Mouse (Mus musculus) megakaryocyte, embryonic 14.5 days (primary cell): Measurements from ENCODE around the gene Rragd. TPM values are rescaled to one million over a fixed set of nuclear protein-coding genes. Genes with fewer than 3 reads are reported as not detected.
"Not testable (repeated sequence)": the region's sequence is repeated elsewhere in the genome, so short reads cannot be mapped to it uniquely, and the experiment has no call there.

Experiments
- H3K27me3 ChIP-seq: replicated peaks from 2 replicates; pipeline ENCODE3; 2012; ENCODE audit warnings: inconsistent platforms
- H3K36me3 ChIP-seq: replicated peaks from 2 replicates; pipeline ENCODE3; 2012; ENCODE audit warnings: low read length, inconsistent platforms, mixed read lengths
- H3K4me1 ChIP-seq: 2 replicates; pipeline ENCODE4 v1.6.1; 2012; ENCODE audit warnings: inconsistent platforms
- H3K4me3 ChIP-seq: replicated peaks from 2 replicates; pipeline ENCODE3; 2012; ENCODE audit warnings: moderate library complexity, mild to moderate bottlenecking, inconsistent platforms
- H3K9me3 ChIP-seq: 2 replicates; pipeline ENCODE4 v1.6.1; 2012; ENCODE audit warnings: inconsistent platforms
- FLI1 ChIP-seq: IDR thresholded peaks from 2 replicates; pipeline ENCODE4 v1.6.1; 2012; ENCODE audit warnings: low read length, inconsistent platforms, mixed read lengths
- GATA1 ChIP-seq: IDR thresholded peaks from 3 replicates; pipeline ENCODE4 v1.6.1; 2012; ENCODE audit warnings: mixed read lengths, low read length, inconsistent platforms, borderline replicate concordance
- polyA plus RNA-seq: library from polyadenylated mRNA; stranded (reverse); fragments of >175 nt; gene quantifications from 2 replicates; pipeline ENCODE4 v1.2.3, GENCODE M21; 2012; ENCODE audit warnings: low replicate concordance; ENCODE audit not compliant: insufficient read depth

The Rragd gene
- polyA plus RNA-seq, 1 experiment: 0.37 TPM

DNA sequence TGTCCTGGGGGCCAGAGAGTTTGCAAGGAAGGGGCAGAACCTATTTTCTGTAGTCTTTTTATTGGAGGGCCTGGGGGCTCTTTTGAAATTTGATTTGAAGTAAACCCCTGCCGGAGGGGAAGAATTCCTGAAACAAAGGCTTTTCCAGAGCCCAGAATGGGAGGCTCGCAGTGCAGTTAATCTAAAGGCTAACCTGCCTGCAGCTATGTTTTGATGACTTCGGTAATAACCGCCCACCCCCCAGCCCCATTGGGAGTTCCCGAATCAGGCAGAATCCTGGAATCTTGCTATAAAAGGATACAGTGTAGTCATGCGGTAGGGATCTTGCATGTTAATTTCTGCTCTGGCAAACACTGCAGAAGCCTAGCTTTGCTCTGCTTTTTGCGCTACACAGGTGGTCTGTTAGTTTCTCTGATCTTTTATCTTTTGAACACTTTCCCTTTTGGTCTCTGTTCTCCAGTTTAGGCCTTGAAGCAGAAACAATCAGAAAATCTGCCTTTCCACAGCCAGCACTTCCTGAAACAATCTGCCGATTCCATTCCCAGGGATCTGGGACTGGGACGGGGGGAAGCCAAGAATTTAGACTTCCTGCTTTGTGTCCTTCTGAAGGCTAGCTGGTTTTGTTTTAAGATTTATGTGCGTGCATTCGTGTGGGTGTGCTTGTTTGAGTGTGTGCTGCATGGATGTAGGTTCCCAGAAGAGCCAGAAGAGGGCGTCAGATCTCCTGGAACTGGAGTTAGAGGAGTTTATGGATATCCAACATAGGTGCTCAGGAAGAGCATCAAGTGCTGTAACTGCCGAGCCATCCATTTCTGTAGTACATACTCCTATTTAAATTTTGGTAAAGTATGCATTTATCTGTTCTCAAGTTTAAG is 2.2 kb downstream of the Rragd start:
- Histone ChIP-seq H3K4me1 (peaks cover 31% of the 10 kb centered on the region), H3K9me3 (peaks cover 22% of the 10 kb centered on the region), H3K27me3 (peaks cover 76% of the 10 kb centered on the region), H3K36me3 (no peaks in the 10 kb centered on the region), H3K4me3 (peak overlapping the region; percentile 95)
- no peak for TF ChIP-seq FLI1
- TF ChIP-seq GATA1: no peak

- no peaks in the 10 kb centered on the region for H3K36me3 ChIP-seq
- H3K27me3 ChIP-seq: peaks cover 73% of the 10 kb centered on the region
- H3K9me3 ChIP-seq: peaks cover 20% of the 10 kb centered on the region
- H3K4me3 ChIP-seq: no peak overlapping the region
- no peak for TF ChIP-seq GATA1
- no peak for TF ChIP-seq FLI1
- peaks cover 31% of the 10 kb centered on the region for H3K4me1 ChIP-seq
Measured at GRCm38 (mm10) chr4:32985684-32986083, 2.8 kb downstream of the Rragd start.

- Histone ChIP-seq H3K9me3 (peaks cover 12% of the 10 kb centered on the region), H3K27me3 (peaks cover 70% of the 10 kb centered on the region), H3K36me3 (no peaks in the 10 kb centered on the region), H3K4me1 (peaks cover 24% of the 10 kb centered on the region), H3K4me3 (no peak overlapping the region)
- TF ChIP-seq GATA1: no peak
- no peak for TF ChIP-seq FLI1
Measured at GRCm38 (mm10) chr4:32987006-32987405, 4.2 kb downstream of the Rragd start.

GRCm38 (mm10) chr4:32989346-32989745 is 6.5 kb downstream of the Rragd start:
- H3K36me3 ChIP-seq: no peaks in the 10 kb centered on the region
- peaks cover 3% of the 10 kb centered on the region; the same call in 1 of the 2 replicates for H3K4me1 ChIP-seq
- no peak for TF ChIP-seq GATA1
- no peak for TF ChIP-seq FLI1
- peaks cover 48% of the 10 kb centered on the region for H3K27me3 ChIP-seq
- H3K9me3 ChIP-seq: peaks cover 14% of the 10 kb centered on the region
- H3K4me3 ChIP-seq: peak overlapping the region; percentile 59

GRCm38 (mm10) chr4:32994168-32994567 is 11.3 kb downstream of the Rragd start:
- peaks cover 28% of the 10 kb centered on the region for H3K27me3 ChIP-seq
- no peaks in the 10 kb centered on the region for H3K4me1 ChIP-seq
- H3K36me3 ChIP-seq: no peaks in the 10 kb centered on the region
- H3K4me3 ChIP-seq: no peak overlapping the region
- TF ChIP-seq GATA1 (no peak), FLI1 (no peak)
- H3K9me3 ChIP-seq: peaks cover 5% of the 10 kb centered on the region; the same call in 1 of the 2 replicates

- H3K4me1 ChIP-seq: no peaks in the 10 kb centered on the region
- no peak overlapping the region for H3K4me3 ChIP-seq
- no peak for TF ChIP-seq GATA1
- TF ChIP-seq FLI1: no peak
- H3K9me3 ChIP-seq: peaks cover 5% of the 10 kb centered on the region; the same call in 1 of the 2 replicates
- H3K27me3 ChIP-seq: peaks cover 21% of the 10 kb centered on the region
- no peaks in the 10 kb centered on the region for H3K36me3 ChIP-seq
Measured at GRCm38 (mm10) chr4:32996083-32996482, 13.2 kb downstream of the Rragd start.

DNA sequence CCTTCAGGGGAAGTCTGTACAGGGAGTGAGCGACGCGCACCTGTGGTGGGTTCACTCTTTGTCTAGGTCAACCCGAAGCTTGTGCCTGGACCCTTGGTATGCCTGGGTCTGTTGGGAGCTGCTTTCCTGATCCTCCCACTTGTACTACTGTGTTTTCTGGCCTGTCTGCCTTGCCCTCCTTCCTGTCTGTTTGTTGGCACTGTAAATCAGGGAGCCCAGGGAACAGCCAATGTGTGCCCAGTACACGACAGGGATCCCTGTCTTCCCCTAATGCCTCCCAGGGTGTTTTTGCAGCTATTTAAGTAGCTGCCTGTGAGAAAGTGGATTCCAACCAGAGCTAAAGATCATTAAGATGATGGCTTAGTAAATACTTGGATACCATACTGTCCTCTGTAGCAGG is 14.7 kb downstream of the Rragd start:
- Histone ChIP-seq H3K27me3 (peaks cover 12% of the 10 kb centered on the region), H3K36me3 (no peaks in the 10 kb centered on the region), H3K4me1 (no peaks in the 10 kb centered on the region), H3K4me3 (no peak overlapping the region), H3K9me3 (peaks cover 5% of the 10 kb centered on the region; the same call in 1 of the 2 replicates)
- TF ChIP-seq FLI1 (no peak), GATA1 (no peak)

DNA sequence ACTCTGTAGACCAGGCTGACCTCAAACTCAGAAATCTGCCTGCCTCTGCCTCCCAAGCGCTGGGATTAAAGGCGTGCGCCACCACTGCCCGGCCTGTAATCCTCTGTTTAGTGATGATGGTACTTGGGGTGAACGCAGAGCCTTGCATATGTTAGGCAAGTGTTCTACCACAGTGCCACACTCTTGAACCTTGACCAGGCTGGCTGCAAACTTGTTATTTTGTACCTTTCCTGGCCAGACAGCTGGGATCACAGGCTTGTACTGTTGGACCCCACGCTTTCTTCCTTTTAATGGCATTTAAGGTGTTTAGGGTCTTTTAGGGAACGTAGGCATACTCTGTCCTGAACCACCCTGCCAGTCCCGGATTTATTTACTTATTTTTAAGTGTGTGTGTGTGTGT is 16.2 kb downstream of the Rragd start:
- Histone ChIP-seq H3K4me3 (no peak overlapping the region), H3K4me1 (no peaks in the 10 kb centered on the region), H3K36me3 (no peaks in the 10 kb centered on the region), H3K27me3 (peaks cover 12% of the 10 kb centered on the region), H3K9me3 (peaks cover 5% of the 10 kb centered on the region; the same call in 1 of the 2 replicates)
- no peak for TF ChIP-seq GATA1
- no peak for TF ChIP-seq FLI1

DNA sequence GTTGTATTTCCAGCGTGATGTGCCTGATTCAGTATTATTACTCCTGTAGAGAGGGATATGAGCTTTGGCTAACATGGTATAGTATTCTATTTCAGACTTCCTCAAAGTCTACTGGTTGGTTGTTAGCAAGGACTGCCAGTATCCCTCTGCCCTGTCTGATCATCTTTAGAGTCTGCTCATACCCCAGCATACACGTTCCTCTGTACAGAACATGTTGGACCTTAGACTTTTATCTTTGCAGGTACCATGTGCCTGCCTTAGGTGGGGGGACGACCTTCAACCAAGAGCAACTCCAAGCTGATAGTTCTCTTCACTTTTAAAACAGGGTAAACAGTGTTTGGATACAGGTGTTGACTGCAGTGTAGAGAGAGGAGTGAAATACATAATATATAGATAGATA is 19.2 kb downstream of the Rragd start:
- Histone ChIP-seq H3K27me3 (peaks cover 12% of the 10 kb centered on the region), H3K4me1 (no peaks in the 10 kb centered on the region; the same call in 1 of the 2 replicates), H3K4me3 (no peak overlapping the region), H3K36me3 (no peaks in the 10 kb centered on the region), H3K9me3 (no peaks in the 10 kb centered on the region)
- no peak for TF ChIP-seq GATA1
- no peak for TF ChIP-seq FLI1

- not testable (repeated sequence) for H3K36me3 ChIP-seq, H3K27me3 ChIP-seq, H3K4me1 ChIP-seq, H3K4me3 ChIP-seq, H3K9me3 ChIP-seq
Measured at GRCm38 (mm10) chr4:33005595-33006470, 23.0 kb downstream of the Rragd start.
